Mouse (Mus musculus) CH12.LX (cell line): ENCODE measurements at regions not wholly inside any gene's neighbourhood (a gene's known extent, or its start where the extent isn't known, plus 50 kb on each side); places are given as distances from the start of the nearest gene placed in this dataset.

Experiments used
- DNase-seq: peaks from one replicate; pipeline ENCODE4 v3.0.0-alpha.2; 2013; ENCODE audit errors: extremely low read depth
- H3K27ac ChIP-seq: 2 replicates; pipeline ENCODE4 v1.5.1; 2012; ENCODE audit warnings: low read depth, mild to moderate bottlenecking, control low read depth, moderate library complexity; ENCODE audit not compliant: insufficient read depth
- H3K27me3 ChIP-seq: replicated peaks from 2 replicates; pipeline ENCODE3; 2012; ENCODE audit warnings: inconsistent platforms
- H3K36me3 ChIP-seq, 2 experiments: replicated peaks in 1 of 2; 2 replicates each; pipeline versions ENCODE3 to v1.6.1; 2012; ENCODE audit warnings: inconsistent platforms in 1 of 2, low read length in 1 of 2, mild to moderate bottlenecking in 1 of 2, mixed read lengths in 1 of 2, moderate library complexity in 1 of 2; ENCODE audit not compliant: control insufficient read depth in 1 of 2, insufficient read depth in 1 of 2
- H3K4me1 ChIP-seq, 2 experiments: 2 replicates each; pipeline ENCODE4 v1.6.1; 2012; ENCODE audit warnings: inconsistent platforms in 1 of 2, moderate library complexity in 1 of 2; ENCODE audit not compliant: insufficient read depth in 2 of 2, control insufficient read depth in 1 of 2
- H3K4me2 ChIP-seq: 2 replicates; pipeline ENCODE4 v1.6.1; 2012; ENCODE audit warnings: low read depth, mild to moderate bottlenecking, control low read depth; ENCODE audit not compliant: poor library complexity, insufficient read depth, severe bottlenecking
- H3K4me3 ChIP-seq, 3 experiments: fragments of 150-350 bp in 1 of 3; sonication (generic) in 1 of 3; replicated peaks in 1 of 3; 2 replicates each; pipeline versions ENCODE3 to v1.5.1; 2011 to 2012; ENCODE audit warnings: low read depth in 2 of 3, low read length in 2 of 3, mild to moderate bottlenecking in 2 of 3, moderate library complexity in 2 of 3, control low read depth in 1 of 3, improper control_type of control experiment in 1 of 3, inconsistent platforms in 1 of 3, mixed read lengths in 1 of 3; ENCODE audit not compliant: poor library complexity in 1 of 3
- H3K79me2 ChIP-seq: replicated peaks from 2 replicates; pipeline ENCODE4 v1.6.1; 2012; ENCODE audit warnings: mild to moderate bottlenecking, moderate library complexity; ENCODE audit not compliant: control insufficient read depth, poor library complexity, insufficient read depth, severe bottlenecking; ENCODE audit errors: extremely low read depth
- H3K9ac ChIP-seq: 2 replicates; pipeline ENCODE4 v1.6.1; 2012; ENCODE audit warnings: low read depth, mild to moderate bottlenecking, control low read depth, moderate library complexity; ENCODE audit not compliant: insufficient read depth
- H3K9me3 ChIP-seq: replicated peaks from 2 replicates; pipeline ENCODE3; 2012; ENCODE audit warnings: low read length, inconsistent platforms, mixed read lengths
- BHLHE40 ChIP-seq: IDR thresholded peaks from 2 replicates; pipeline ENCODE4 v1.6.1; 2011; ENCODE audit warnings: mild to moderate bottlenecking, low read depth, low read length, improper control_type of control experiment
- CHD2 ChIP-seq: IDR thresholded peaks from 2 replicates; pipeline ENCODE4 v1.6.1; 2011; ENCODE audit warnings: low read length, improper control_type of control experiment
- CTCF ChIP-seq, 2 experiments: IDR thresholded peaks in 1 of 2; conservative IDR thresholded peaks in 1 of 2; 2 replicates each; pipeline ENCODE4 v1.5.1; 2011 to 2012; ENCODE audit warnings: low read depth in 2 of 2, low read length in 2 of 2, improper control_type of control experiment in 1 of 2, inconsistent platforms in 1 of 2, mild to moderate bottlenecking in 1 of 2, moderate library complexity in 1 of 2
- ELF1 ChIP-seq: IDR thresholded peaks from 2 replicates; pipeline ENCODE4 v1.6.1; 2014; ENCODE audit warnings: low read depth, mild to moderate bottlenecking, inconsistent platforms, low read length, improper control_type of control experiment
- EP300 ChIP-seq: IDR thresholded peaks from 2 replicates; pipeline ENCODE4 v1.6.1; 2011; ENCODE audit warnings: low read length, improper control_type of control experiment
- HCFC1 ChIP-seq: IDR thresholded peaks from 2 replicates; pipeline ENCODE4 v1.6.1; 2012; ENCODE audit warnings: low read depth, mild to moderate bottlenecking, inconsistent platforms, low read length, improper control_type of control experiment
- IRF4 ChIP-seq: IDR thresholded peaks from 2 replicates; pipeline ENCODE4 v1.6.1; 2014; ENCODE audit warnings: low read depth, mild to moderate bottlenecking, inconsistent platforms, low read length, improper control_type of control experiment
- JUN ChIP-seq: IDR thresholded peaks from 2 replicates; pipeline ENCODE4 v1.6.1; 2011; ENCODE audit warnings: low read depth, mild to moderate bottlenecking, low read length, improper control_type of control experiment, moderate library complexity; ENCODE audit not compliant: insufficient read depth
- KAT2A ChIP-seq: IDR thresholded peaks from 2 replicates; pipeline ENCODE4 v1.6.1; 2012; ENCODE audit warnings: low read length, improper control_type of control experiment, inconsistent platforms; ENCODE audit not compliant: insufficient replicate concordance
- MAFK ChIP-seq: IDR thresholded peaks from 2 replicates; pipeline ENCODE4 v1.6.1; 2011; ENCODE audit warnings: low read length, improper control_type of control experiment; ENCODE audit not compliant: insufficient replicate concordance
- MAZ ChIP-seq: IDR thresholded peaks from 2 replicates; pipeline ENCODE4 v1.6.1; 2012; ENCODE audit warnings: low read depth, mild to moderate bottlenecking, inconsistent platforms, low read length, improper control_type of control experiment, moderate library complexity
- NRF1 ChIP-seq: IDR thresholded peaks from 2 replicates; pipeline ENCODE4 v1.6.1; 2014; ENCODE audit warnings: low read depth, mild to moderate bottlenecking, inconsistent platforms, low read length, improper control_type of control experiment, moderate library complexity
- PAX5 ChIP-seq: IDR thresholded peaks from 2 replicates; pipeline ENCODE4 v1.6.1; 2012; ENCODE audit warnings: low read length, inconsistent platforms, mixed read lengths
- POLR2AphosphoS2 ChIP-seq: IDR thresholded peaks from 2 replicates; pipeline ENCODE4 v1.6.1; 2011; ENCODE audit warnings: low read depth, low read length, improper control_type of control experiment
- SIN3A ChIP-seq: IDR thresholded peaks from 2 replicates; pipeline ENCODE4 v1.6.1; 2012; ENCODE audit warnings: low read length, improper control_type of control experiment, inconsistent platforms
- SMC3 ChIP-seq: IDR thresholded peaks from 2 replicates; pipeline ENCODE4 v1.6.1; 2011; ENCODE audit warnings: low read depth, low read length, improper control_type of control experiment
- TBP ChIP-seq: conservative IDR thresholded peaks from 2 replicates; pipeline ENCODE4 v1.6.1; 2011; ENCODE audit warnings: low read depth, low read length, improper control_type of control experiment
- TCF12 ChIP-seq: IDR thresholded peaks from 2 replicates; pipeline ENCODE4 v1.6.1; 2014; ENCODE audit warnings: low read depth, mild to moderate bottlenecking, inconsistent platforms, low read length, improper control_type of control experiment
- UBTF ChIP-seq: IDR thresholded peaks from 2 replicates; pipeline ENCODE4 v1.6.1; 2012; ENCODE audit warnings: low read depth, mild to moderate bottlenecking, inconsistent platforms, low read length, improper control_type of control experiment, moderate library complexity
- USF1 ChIP-seq: IDR thresholded peaks from 2 replicates; pipeline ENCODE4 v1.6.1; 2014; ENCODE audit warnings: low read depth, mild to moderate bottlenecking, inconsistent platforms, low read length, improper control_type of control experiment
- USF2 ChIP-seq: conservative IDR thresholded peaks from 2 replicates; pipeline ENCODE4 v1.6.1; 2011; ENCODE audit warnings: low read depth, low read length, improper control_type of control experiment
- ZC3H11A ChIP-seq: IDR thresholded peaks from 2 replicates; pipeline ENCODE4 v1.6.1; 2012; ENCODE audit warnings: low read depth, mild to moderate bottlenecking, inconsistent platforms, low read length, improper control_type of control experiment
- ZNF384 ChIP-seq: IDR thresholded peaks from 2 replicates; pipeline ENCODE4 v1.6.1; 2012; ENCODE audit warnings: low read depth, low read length, improper control_type of control experiment, inconsistent platforms
- dilution Hi-C: fragments of 300-500 bp; cut with MboI; formaldehyde crosslinking; loops from 2 replicates; pipeline ENCODE4 v1.14.3; 2020; ENCODE audit warnings: low sequenced_read_pairs; ENCODE audit not compliant: extremely low pct_unique_long_range_greater_than_20kb, extremely low pct_ligation_motif_present
- in situ Hi-C: fragments of 300-500 bp; cut with MboI; formaldehyde crosslinking; loops from 3 replicates; pipeline ENCODE4 v1.14.3; 2019; ENCODE audit warnings: low sequenced_read_pairs, low pct_ligation_motif_present, low pct_unique_long_range_greater_than_20kb, mixed read lengths

GRCm38 (mm10) chr10:123875459-123875858 lies 611.7 kb downstream of the Fam19a2 start:
- H3K27ac ChIP-seq: no peak overlapping the region
- TF ChIP-seq BHLHE40: no peak
- no peak for TF ChIP-seq CHD2
- no peak for TF ChIP-seq TCF12
- TF ChIP-seq SMC3: no peak
- TF ChIP-seq KAT2A: no peak
- no peak for TF ChIP-seq MAZ
- TF ChIP-seq EP300: no peak
- no peak for TF ChIP-seq CTCF (conservative IDR thresholded peaks at IDR 0.05 in 1 of 2, IDR thresholded peaks at IDR 0.05 in 1 of 2; ENCODE audit: low read depth in 2 of 2, low read length in 2 of 2)
- no peak for TF ChIP-seq ELF1
- TF ChIP-seq JUN: no peak
- TF ChIP-seq POLR2AphosphoS2: no peak
- TF ChIP-seq ZNF384: no peak
- TF ChIP-seq UBTF: no peak
- TF ChIP-seq, all 38 proteins: peak for 0
- H3K4me3 ChIP-seq: no peak overlapping the region
- H3K9me3 ChIP-seq: peaks cover 68% of the 10 kb centered on the region
- no peak overlapping the region for H3K9ac ChIP-seq
- no peak for DNase-seq
- no peak overlapping the region for H3K4me2 ChIP-seq
- H3K4me1 ChIP-seq: no peaks in the 10 kb centered on the region
- dilution Hi-C loops (no loop called here), in situ Hi-C loops (no loop called here)
- H3K79me2 ChIP-seq: no peaks in the 10 kb centered on the region
- H3K36me3 ChIP-seq: no peaks in the 10 kb centered on the region
- H3K27me3 ChIP-seq: no peaks in the 10 kb centered on the region

- no peak for DNase-seq
- Histone ChIP-seq H3K4me1 (no peaks in the 10 kb centered on the region), H3K4me3 (no peak overlapping the region), H3K36me3 (no peaks in the 10 kb centered on the region), H3K27me3 (no peaks in the 10 kb centered on the region), H3K4me2 (no peak overlapping the region), H3K27ac (no peak overlapping the region), H3K79me2 (no peaks in the 10 kb centered on the region), H3K9ac (no peak overlapping the region), H3K9me3 (peaks cover 68% of the 10 kb centered on the region)
- no peak for TF ChIP-seq NRF1
- TF ChIP-seq ELF1: no peak
- TF ChIP-seq PAX5: no peak
- TF ChIP-seq HCFC1: no peak
- no peak for TF ChIP-seq USF2
- TF ChIP-seq UBTF: no peak
- TF ChIP-seq IRF4: no peak
- TF ChIP-seq MAFK: no peak
- TF ChIP-seq ZC3H11A: no peak
- TF ChIP-seq SIN3A: no peak
- no peak for TF ChIP-seq SMC3
- TF ChIP-seq KAT2A: no peak
- no peak for TF ChIP-seq USF1
- TF ChIP-seq TBP: no peak
- no peak for TF ChIP-seq CHD2
- no peak for TF ChIP-seq TCF12
- no peak for TF ChIP-seq MAZ
- TF ChIP-seq ZNF384: no peak
- dilution Hi-C loops: no loop called here
- in situ Hi-C loops: no loop called here
These were observed 612.1 kb downstream of the Fam19a2 start for GRCm38 (mm10) chr10:123875882-123876281.
